Mouse (Mus musculus): Measurements from ENCODE around the gene Zfp385b. TPM values are rescaled to one million over a fixed set of nuclear protein-coding genes. Genes with fewer than 3 reads are reported as not detected.

Zfp385b gene
- total RNA-seq, 2 experiments from 2014 or later = 10.0 to 11.5 TPM

- intact Hi-C loops (cut with DNase I) = no loop called here
- DNase-seq (ENCODE audit: low spot score) = no peak
These were observed 401.4 kb downstream of the Zfp385b start for GRCm38 (mm10) chr2:77418078-77418477.

DNA sequence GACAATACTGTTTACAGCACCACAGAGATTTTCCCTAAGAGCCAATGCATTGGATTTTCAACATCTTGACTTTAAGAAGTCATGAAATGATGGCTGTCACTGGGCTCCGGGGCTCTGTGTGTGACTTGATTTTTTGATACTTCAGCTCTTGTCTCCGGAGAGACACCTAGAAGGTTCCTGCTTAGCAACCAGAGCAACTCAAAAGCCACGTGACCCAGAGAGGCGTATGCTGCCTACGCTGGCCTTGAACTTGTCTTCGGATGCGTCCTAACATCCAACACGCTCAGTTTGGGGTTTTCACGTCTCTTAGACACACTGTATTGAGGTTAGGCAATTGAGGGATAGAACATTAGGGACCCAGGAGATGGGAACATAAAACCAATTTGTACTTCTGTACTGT is 407.3 kb downstream of the Zfp385b start:
- DNase-seq (ENCODE audit: low spot score) = no peak
- intact Hi-C loops (cut with DNase I) = no loop called here

- no peak for DNase-seq (ENCODE audit: low spot score)
- intact Hi-C loops (cut with DNase I) = no loop called here
These were observed 407.8 kb downstream of the Zfp385b start for GRCm38 (mm10) chr2:77411612-77412011.

DNA sequence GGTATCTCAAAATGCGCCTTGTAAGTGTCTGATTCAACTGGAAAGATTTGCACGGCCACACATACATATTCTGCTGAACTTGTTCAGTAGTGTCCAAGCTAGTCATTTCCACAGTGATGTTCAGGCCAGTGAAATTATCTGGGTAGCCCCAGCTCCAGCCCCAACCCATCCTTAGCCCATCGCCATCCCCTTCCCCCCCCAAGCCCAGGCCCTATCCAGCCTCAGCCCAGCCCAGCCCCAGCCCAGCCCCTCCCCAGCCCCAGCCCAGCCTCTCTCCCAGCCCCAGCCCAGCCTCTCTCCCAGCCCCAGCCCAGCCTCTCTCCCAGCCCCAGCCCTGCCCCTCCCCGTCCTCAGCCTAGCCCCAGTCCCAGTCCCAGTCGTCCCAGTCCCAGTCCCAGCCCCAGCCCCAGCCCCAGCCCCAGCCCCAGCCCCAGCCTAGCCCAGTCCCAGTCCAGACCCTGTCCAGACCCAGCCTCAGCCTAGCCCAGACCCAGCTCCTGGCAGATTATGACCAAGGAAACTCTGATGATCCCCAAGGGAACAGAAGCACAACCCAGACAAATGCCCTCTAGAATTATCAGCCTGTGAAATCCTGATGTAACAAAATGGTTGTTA is 409.8 kb downstream of the Zfp385b start:
- intact Hi-C loops (cut with DNase I) = no loop called here
- DNase-seq (ENCODE audit: low spot score) = no peak

- no peak for DNase-seq (ENCODE audit: low spot score)
- intact Hi-C loops (cut with DNase I) = no loop called here
These were observed 410.5 kb downstream of the Zfp385b start for GRCm38 (mm10) chr2:77408972-77409371.

GRCm38 (mm10) chr2:77402329-77402728 is 417.1 kb downstream of the Zfp385b start:
- no peak for DNase-seq (ENCODE audit: low spot score)
- intact Hi-C loops (cut with DNase I) = no loop called here

GRCm38 (mm10) chr2:77401438-77402235 is 417.8 kb downstream of the Zfp385b start:
- DNase-seq (ENCODE audit: low spot score) = no peak
- intact Hi-C loops (cut with DNase I) = no loop called here

GRCm38 (mm10) chr2:77393881-77394280 is 425.6 kb downstream of the Zfp385b start:
- intact Hi-C loops (cut with DNase I) = no loop called here
- no peak for DNase-seq (ENCODE audit: low spot score)

DNA sequence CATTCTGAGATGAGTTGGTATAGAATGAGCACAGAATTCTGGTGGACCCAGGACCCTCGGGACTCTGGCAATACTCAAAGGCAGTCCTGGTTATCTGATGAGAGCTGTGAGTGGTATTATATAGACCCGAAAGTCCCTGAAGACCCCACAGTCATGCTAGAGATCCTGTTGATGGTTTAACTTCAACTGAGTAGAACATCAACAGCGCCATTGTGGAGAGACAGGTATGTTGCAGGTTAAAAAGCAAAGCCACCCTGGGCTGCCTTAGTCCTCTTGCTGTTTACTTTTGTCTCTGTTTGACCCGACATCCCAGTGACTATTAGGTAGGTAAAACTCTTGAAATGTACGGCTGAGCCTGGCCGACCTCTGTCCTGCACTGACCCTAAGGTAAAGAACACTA is 431.3 kb downstream of the Zfp385b start:
- DNase-seq (ENCODE audit: low spot score) = no peak
- intact Hi-C loops (cut with DNase I) = loop anchor here (5.0 to 10.0 kb wide), 2 partner anchors 69 to 637 kb away; no protein-coding TSS in a partner anchor

DNA sequence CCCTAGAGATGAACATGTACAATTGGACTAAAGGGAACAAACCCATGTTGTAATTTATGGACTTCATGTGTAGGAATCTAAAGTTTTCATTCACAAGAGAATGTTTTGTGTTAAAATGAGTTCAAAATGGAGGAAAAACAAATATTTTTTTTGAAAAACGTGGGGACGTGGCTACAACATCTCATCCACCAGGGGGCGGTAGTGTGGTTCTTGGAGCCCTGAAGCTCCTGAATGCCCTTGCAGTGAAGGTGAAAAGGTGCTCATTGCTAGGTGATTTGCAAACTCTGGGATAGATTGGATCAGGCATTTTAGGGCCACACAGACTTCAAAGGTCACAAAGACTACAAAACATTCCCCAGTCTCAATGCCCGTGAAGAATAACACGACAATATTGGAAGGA is 432.9 kb downstream of the Zfp385b start:
- no peak for DNase-seq (ENCODE audit: low spot score)
- intact Hi-C loops (cut with DNase I) = loop anchor here (1.0 to 10.0 kb wide), 3 partner anchors 71 to 638 kb away; no protein-coding TSS in a partner anchor

- intact Hi-C loops (cut with DNase I) = loop anchor here (10.0 kb wide), 1 partner anchor 642 kb away; no protein-coding TSS in a partner anchor
- DNase-seq (ENCODE audit: low spot score) = no peak
These were observed 436.7 kb downstream of the Zfp385b start for GRCm38 (mm10) chr2:77382766-77383165.

DNA sequence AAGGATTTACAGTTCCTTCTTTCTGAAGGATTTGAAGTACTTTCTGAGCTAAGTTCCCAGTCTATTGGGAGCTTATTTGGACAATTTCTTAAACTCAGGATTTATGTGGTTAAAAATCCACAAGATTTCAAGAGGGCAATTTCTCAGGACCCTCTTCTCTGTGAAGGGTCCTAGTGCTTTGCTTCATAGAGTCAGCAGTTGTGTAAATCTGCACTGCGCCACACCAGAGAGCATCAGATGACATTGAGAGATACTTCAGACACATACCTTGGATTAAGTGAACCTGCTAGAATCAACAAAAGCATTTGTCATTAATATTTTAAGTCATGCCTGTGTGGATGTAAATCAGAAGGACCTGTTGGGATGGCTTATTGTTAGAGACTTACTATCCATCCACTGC is 439.5 kb downstream of the Zfp385b start:
- intact Hi-C loops (cut with DNase I) = loop anchor here (10.0 kb wide), 1 partner anchor 645 kb away; no protein-coding TSS in a partner anchor
- DNase-seq (ENCODE audit: low spot score) = no peak

GRCm38 (mm10) chr2:77379332-77379731 is 440.1 kb downstream of the Zfp385b start:
- no peak for DNase-seq (ENCODE audit: low spot score)
- intact Hi-C loops (cut with DNase I) = no loop called here

DNA sequence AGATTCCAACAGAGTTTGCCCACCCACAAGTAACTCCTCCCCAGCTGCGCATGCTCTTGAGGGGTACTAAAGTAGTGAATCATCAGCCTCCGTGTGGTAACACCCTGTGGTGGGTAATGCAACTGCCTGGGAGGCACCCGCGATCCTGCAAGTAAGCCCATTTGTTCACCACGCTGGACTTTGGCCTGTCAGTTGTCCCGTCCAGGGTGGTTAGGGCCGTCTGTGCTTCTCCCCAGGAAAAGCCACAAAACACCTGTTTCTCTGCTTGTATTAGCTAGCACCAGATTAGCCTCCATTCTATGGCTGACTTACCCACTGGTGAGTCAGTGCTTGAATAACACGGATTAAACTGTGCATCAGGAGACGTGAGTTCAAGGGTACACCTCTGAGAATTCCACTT is 442.6 kb downstream of the Zfp385b start:
- intact Hi-C loops (cut with DNase I) = no loop called here
- DNase-seq (ENCODE audit: low spot score) = no peak

DNA sequence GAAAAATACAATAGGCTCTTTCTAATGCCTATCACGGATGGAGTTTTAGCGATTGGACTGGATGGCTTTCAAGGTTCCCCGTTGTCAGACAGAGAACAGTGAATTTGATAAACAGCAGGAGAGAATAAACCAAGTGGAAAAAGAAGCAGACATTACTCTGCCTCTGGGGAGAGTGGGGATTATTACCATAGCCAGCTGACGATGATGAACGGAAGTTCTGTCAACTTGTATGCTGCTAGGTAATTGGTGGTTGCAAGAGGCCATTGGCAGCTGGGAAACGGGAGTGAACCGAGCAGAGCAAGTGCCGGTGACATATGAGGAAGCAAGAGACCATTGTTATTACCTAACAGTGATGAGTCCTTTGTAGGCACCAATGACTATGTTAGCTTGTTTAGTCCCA is 444.3 kb downstream of the Zfp385b start:
- DNase-seq (ENCODE audit: low spot score) = no peak
- intact Hi-C loops (cut with DNase I) = no loop called here

GRCm38 (mm10) chr2:77369174-77369573 is 450.3 kb downstream of the Zfp385b start:
- intact Hi-C loops (cut with DNase I) = no loop called here
- DNase-seq (ENCODE audit: low spot score) = no peak

Other genes starting within 250 kb of the Zfp385b start
- 10 to 100 TPM; 13.7 to 14.1 TPM for gene Cwc22, start 126.7 kb upstream of the Zfp385b start, total RNA-seq (2021)

Measured in heart, postnatal 25 days (tissue).